Mouse (Mus musculus) hindbrain, embryonic 14.5 days (tissue): ENCODE measurements at regions not wholly inside any gene's neighbourhood (a gene's known extent, or its start where the extent isn't known, plus 50 kb on each side); places are given as distances from the start of the nearest gene placed in this dataset.

ENCODE experiments used
- ATAC-seq: fragments of 200-750 bp; cut with Nextera tagmentation; 2 replicates; pipeline ENCODE4 v1.8.0; 2017; ENCODE audit warnings: moderate number of reproducible peaks, mild to moderate bottlenecking, moderate TSS enrichment, moderate library complexity; ENCODE audit not compliant: low FRiP score
- DNase-seq: peaks from one replicate; pipeline ENCODE4 v3.0.0-alpha.2; 2015; ENCODE audit warnings: low spot score
- H3K27ac ChIP-seq: fragments of 300-500 bp; sonication (generic); 2 replicates; pipeline ENCODE4 v1.5.1; 2014; ENCODE audit warnings: mild to moderate bottlenecking, moderate library complexity
- H3K27me3 ChIP-seq: fragments of 300-500 bp; sonication (generic); 2 replicates; pipeline ENCODE4 v1.6.1; 2014; ENCODE audit warnings: mild to moderate bottlenecking, low read length, mixed read lengths; ENCODE audit not compliant: control insufficient read depth, insufficient read depth
- H3K36me3 ChIP-seq: fragments of 300-500 bp; sonication (generic); replicated peaks from 2 replicates; pipeline ENCODE4 v1.6.1; 2014; ENCODE audit not compliant: control insufficient read depth, insufficient read depth
- H3K4me1 ChIP-seq: fragments of 300-500 bp; sonication (generic); replicated peaks from 2 replicates; pipeline ENCODE4 v1.6.1; 2014; ENCODE audit warnings: antibody characterized with exemption, low read length, mixed read lengths; ENCODE audit not compliant: control insufficient read depth, insufficient read depth
- H3K4me2 ChIP-seq: fragments of 300-500 bp; sonication (generic); replicated peaks from 2 replicates; pipeline ENCODE4 v1.6.1; 2014; ENCODE audit warnings: mild to moderate bottlenecking, moderate library complexity
- H3K4me3 ChIP-seq: fragments of 300-500 bp; sonication (generic); replicated peaks from 2 replicates; pipeline ENCODE4 v1.5.1; 2014; ENCODE audit warnings: mild to moderate bottlenecking, low read length
- H3K9ac ChIP-seq: fragments of 300-500 bp; sonication (generic); 2 replicates; pipeline ENCODE4 v1.6.1; 2014
- H3K9me3 ChIP-seq: fragments of 300-500 bp; sonication (generic); 2 replicates; pipeline ENCODE4 v1.6.1; 2016; ENCODE audit warnings: low read length; ENCODE audit not compliant: control insufficient read depth
- WGBS: fragments of 180-500 bp; shearing (Covaris S2); extraction: QIAGEN DNeasy Blood & Tissue Kit; methylation state at CpG from one replicate; pipeline ENCODE4 v1.1.7; 2014; 5-methylcytosine and 5-hydroxymethylcytosine counted together

- no peaks in the 10 kb centered on the region for H3K27me3 ChIP-seq
- WGBS: 35% methylated on average over 2 of the region's 2 CpGs
- no peak overlapping the region for H3K9ac ChIP-seq
- H3K4me2 ChIP-seq: no peak overlapping the region
- no peak overlapping the region for H3K4me3 ChIP-seq
- DNase-seq: no peak
- ATAC-seq: peak; percentile 53
- no peak overlapping the region; the same call in 1 of the 2 replicates for H3K27ac ChIP-seq
- H3K36me3 ChIP-seq: no peaks in the 10 kb centered on the region
- 0 out of 2 replicates have a peak, but pooled peaks cover 6% of the 10 kb centered on the region for H3K9me3 ChIP-seq
- no peaks in the 10 kb centered on the region for H3K4me1 ChIP-seq
Observed at GRCm38 (mm10) chr13:15283065-15283464, 180.0 kb upstream of the Gli3 start.

DNA sequence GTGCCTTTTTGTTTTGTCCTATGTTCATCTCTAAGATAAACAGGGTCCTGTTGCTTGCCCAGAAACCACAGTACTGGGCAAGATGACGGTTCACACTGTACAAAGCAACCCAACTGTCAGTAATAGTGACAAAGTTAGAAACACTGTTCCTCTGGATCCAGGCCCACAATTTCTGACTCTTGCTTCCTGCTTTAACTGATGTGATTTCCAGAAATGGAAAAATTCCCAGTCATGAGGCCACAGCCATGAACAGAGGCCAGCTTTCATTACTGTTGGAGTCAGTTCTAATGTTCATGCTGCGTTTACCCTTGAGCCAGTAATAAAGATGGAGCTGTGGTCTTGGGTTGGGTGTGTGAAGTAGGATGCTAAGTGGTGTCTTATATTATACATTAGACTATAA lies 164.6 kb upstream of the Gli3 start:
- no peak overlapping the region for H3K9ac ChIP-seq
- ATAC-seq (no peak), DNase-seq (no peak)
- H3K4me2 ChIP-seq: no peak overlapping the region
- no peaks in the 10 kb centered on the region for H3K4me1 ChIP-seq
- no peak overlapping the region for H3K27ac ChIP-seq
- no peaks in the 10 kb centered on the region for H3K27me3 ChIP-seq
- no peak overlapping the region for H3K4me3 ChIP-seq
- H3K36me3 ChIP-seq: no peaks in the 10 kb centered on the region
- 88% methylated on average over 2 of the region's 2 CpGs for WGBS
- H3K9me3 ChIP-seq: no peaks in the 10 kb centered on the region

- ATAC-seq (no peak), DNase-seq (no peak)
- WGBS: 78% methylated on average over 4 of the region's 4 CpGs
- H3K9me3 ChIP-seq: no peaks in the 10 kb centered on the region
- H3K27ac ChIP-seq: no peak overlapping the region
- H3K36me3 ChIP-seq: no peaks in the 10 kb centered on the region
- H3K4me2 ChIP-seq: no peak overlapping the region
- no peak overlapping the region for H3K4me3 ChIP-seq
- H3K9ac ChIP-seq: no peak overlapping the region
- H3K4me1 ChIP-seq: no peaks in the 10 kb centered on the region
- no peaks in the 10 kb centered on the region for H3K27me3 ChIP-seq
Observed at GRCm38 (mm10) chr13:15325413-15325812, 137.6 kb upstream of the Gli3 start.

DNA sequence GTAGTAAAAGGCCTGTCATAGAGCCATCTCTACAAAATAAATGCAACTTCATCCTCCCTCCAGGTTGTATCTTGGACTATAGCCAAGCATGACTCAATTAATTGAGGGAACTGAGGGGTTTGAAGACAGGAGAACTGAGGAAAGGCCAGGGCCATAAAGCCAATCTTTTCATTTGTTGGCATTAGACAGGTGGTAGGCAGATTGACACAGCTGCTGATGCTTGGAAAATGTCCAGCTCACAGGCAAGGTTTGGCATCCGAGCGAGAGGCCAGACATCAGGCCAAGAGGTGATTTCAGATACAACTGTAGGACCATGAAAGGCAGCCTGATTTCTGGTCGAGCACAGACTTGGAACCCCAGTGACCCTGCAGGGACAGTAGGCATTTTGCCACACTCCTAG lies 136.9 kb upstream of the Gli3 start:
- Histone ChIP-seq H3K4me2 (no peak overlapping the region), H3K27me3 (no peaks in the 10 kb centered on the region), H3K36me3 (no peaks in the 10 kb centered on the region), H3K9ac (no peak overlapping the region), H3K4me1 (no peaks in the 10 kb centered on the region), H3K4me3 (no peak overlapping the region), H3K27ac (no peak overlapping the region), H3K9me3 (no peaks in the 10 kb centered on the region)
- ATAC-seq (peak; percentile 48; the same call in 1 of the 2 replicates), DNase-seq (no peak)
- WGBS: 63% methylated on average over 3 of the region's 3 CpGs

DNA sequence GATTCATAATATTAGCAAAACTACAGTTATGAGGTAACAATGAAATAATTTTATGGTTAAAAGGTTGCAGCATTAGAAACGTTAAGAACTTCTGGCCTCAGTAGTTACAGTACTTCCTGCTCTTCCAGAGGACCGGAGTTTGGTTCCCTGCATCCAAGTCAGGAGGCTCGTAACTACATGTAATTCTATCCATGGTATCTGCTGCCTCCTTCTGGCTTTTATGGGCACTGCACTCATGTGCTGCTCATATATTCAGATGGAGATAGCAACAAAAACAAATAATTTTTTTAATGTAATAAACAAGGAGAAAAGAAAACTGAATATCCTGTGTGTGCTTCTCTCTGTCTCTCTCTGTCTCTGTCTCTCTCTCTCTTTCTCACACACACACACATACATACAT lies 133.5 kb upstream of the Gli3 start:
- no peak for ATAC-seq
- no peak overlapping the region for H3K27ac ChIP-seq

DNA sequence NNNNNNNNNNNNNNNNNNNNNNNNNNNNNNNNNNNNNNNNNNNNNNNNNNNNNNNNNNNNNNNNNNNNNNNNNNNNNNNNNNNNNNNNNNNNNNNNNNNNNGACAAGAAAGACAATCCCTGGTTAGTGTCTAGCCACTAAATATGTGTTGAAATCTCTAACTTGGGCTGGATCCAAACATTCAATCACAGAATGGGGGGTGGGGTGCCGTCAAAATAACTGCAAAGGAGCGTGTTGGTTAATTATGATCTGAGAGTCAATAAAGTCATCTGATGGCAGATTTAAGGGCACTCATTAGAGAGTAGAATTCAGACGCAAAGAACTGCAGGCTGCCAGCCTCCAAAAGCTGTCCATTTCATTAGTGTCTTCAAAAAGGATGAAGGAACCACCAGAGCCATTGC lies 119.6 kb upstream of the Gli3 start:
- no peak overlapping the region for H3K9ac ChIP-seq
- H3K27me3 ChIP-seq: no peaks in the 10 kb centered on the region
- ATAC-seq: no peak

More for the DNA sequence above, 133.5 kb upstream of the Gli3 start:
- Histone ChIP-seq H3K4me2 (no peak overlapping the region), H3K4me1 (no peaks in the 10 kb centered on the region), H3K4me3 (no peak overlapping the region), H3K9ac (no peak overlapping the region), H3K9me3 (no peaks in the 10 kb centered on the region), H3K36me3 (no peaks in the 10 kb centered on the region), H3K27me3 (no peaks in the 10 kb centered on the region)
- 88% methylated on average over 3 of the region's 3 CpGs for WGBS
- DNase-seq: no peak

DNA sequence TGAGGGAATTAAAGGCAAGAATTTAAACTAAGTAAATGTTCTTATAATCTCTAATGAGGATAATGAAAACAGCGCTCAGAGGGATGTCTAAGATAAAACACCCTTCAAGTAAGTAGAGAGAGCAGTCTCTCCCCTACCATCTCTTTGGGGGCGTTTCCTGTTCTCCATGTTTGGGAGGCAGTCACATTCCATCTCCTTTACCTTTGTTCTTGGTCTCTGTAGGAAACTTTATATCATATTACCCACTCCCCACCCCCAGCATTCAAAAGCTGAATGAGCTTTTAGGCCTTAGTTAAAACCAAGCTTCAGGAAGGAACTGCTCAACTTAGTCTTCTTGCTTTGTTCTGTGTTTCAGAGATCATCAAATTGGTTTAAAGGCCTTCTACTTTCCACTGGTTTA lies 116.2 kb upstream of the Gli3 start:
- H3K4me3 ChIP-seq: no peak overlapping the region
- no peak for DNase-seq
- H3K27me3 ChIP-seq: no peaks in the 10 kb centered on the region
- no peak overlapping the region for H3K4me2 ChIP-seq
- no peak overlapping the region for H3K9ac ChIP-seq
- H3K36me3 ChIP-seq: no peaks in the 10 kb centered on the region
- H3K4me1 ChIP-seq: no peaks in the 10 kb centered on the region
- no peak for ATAC-seq
- WGBS: 39% methylated on average over 2 of the region's 2 CpGs
- no peaks in the 10 kb centered on the region for H3K9me3 ChIP-seq
- no peak overlapping the region for H3K27ac ChIP-seq

More for the DNA sequence above, 119.6 kb upstream of the Gli3 start:
- WGBS: 58% methylated on average over 3 of the region's 3 CpGs
- H3K4me1 ChIP-seq: no peaks in the 10 kb centered on the region
- H3K27ac ChIP-seq: no peak overlapping the region
- no peaks in the 10 kb centered on the region for H3K36me3 ChIP-seq
- H3K4me3 ChIP-seq: no peak overlapping the region
- no peak for DNase-seq
- H3K9me3 ChIP-seq: no peaks in the 10 kb centered on the region
- no peak overlapping the region for H3K4me2 ChIP-seq

GRCm38 (mm10) chr13:15366437-15366836 lies 96.6 kb upstream of the Gli3 start:
- Histone ChIP-seq H3K9ac (no peak overlapping the region), H3K9me3 (no peaks in the 10 kb centered on the region), H3K36me3 (no peaks in the 10 kb centered on the region), H3K4me3 (no peak overlapping the region), H3K4me2 (no peak overlapping the region), H3K27me3 (no peaks in the 10 kb centered on the region), H3K4me1 (no peaks in the 10 kb centered on the region), H3K27ac (no peak overlapping the region)
- ATAC-seq (no peak), DNase-seq (no peak)
- 100% methylated on average over 2 of the region's 2 CpGs for WGBS

- WGBS: 76% methylated on average over 8 of the region's 8 CpGs
- no peak for ATAC-seq
Observed at GRCm38 (mm10) chr13:15380081-15380480, 83.0 kb upstream of the Gli3 start.

DNA sequence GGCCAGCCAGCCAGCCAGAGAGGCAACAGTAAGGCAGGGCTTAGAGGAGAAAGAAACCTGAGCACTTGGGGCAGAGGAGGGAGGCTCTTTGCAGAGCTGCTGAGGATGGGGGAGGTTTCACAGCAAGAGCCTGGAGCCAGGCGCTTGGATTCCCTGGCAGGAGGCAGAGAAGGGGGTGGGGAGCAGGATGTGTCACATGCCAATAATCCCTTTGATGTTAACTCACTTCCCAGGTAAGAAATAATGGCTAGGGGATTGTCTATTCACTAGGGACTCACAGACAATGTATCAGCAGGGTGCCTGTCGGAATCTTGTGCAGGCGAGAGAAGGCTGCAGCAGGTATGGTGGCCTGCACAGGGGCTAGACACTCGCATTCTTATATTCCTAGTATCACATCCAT lies 67.8 kb upstream of the Gli3 start:
- Histone ChIP-seq H3K9me3 (no peaks in the 10 kb centered on the region), H3K4me1 (no peaks in the 10 kb centered on the region), H3K9ac (no peak overlapping the region), H3K4me3 (no peak overlapping the region), H3K27me3 (no peaks in the 10 kb centered on the region), H3K27ac (no peak overlapping the region), H3K4me2 (peak overlapping the region; percentile 29), H3K36me3 (no peaks in the 10 kb centered on the region)
- ATAC-seq: peak; percentile 67; the same call in 1 of the 2 replicates
- no peak for DNase-seq
- WGBS: 13% methylated on average over 4 of the region's 4 CpGs

More at GRCm38 (mm10) chr13:15380081-15380480, 83.0 kb upstream of the Gli3 start:
- DNase-seq: no peak
- no peak overlapping the region for H3K4me3 ChIP-seq
- no peaks in the 10 kb centered on the region for H3K4me1 ChIP-seq
- H3K27me3 ChIP-seq: no peaks in the 10 kb centered on the region
- no peaks in the 10 kb centered on the region for H3K36me3 ChIP-seq
- H3K4me2 ChIP-seq: no peak overlapping the region
- H3K9ac ChIP-seq: no peak overlapping the region
- H3K27ac ChIP-seq: no peak overlapping the region
- no peaks in the 10 kb centered on the region for H3K9me3 ChIP-seq
